Mouse (Mus musculus) spleen, adult 2 months (tissue): ENCODE data around the gene Pole3.

ENCODE experiments used
- CTCF ChIP-seq: fragments of 200-500 bp; IDR thresholded peaks from 2 replicates; pipeline ENCODE4 v1.5.1; 2011; ENCODE audit warnings: mild to moderate bottlenecking, inconsistent platforms; ENCODE audit not compliant: insufficient read depth, insufficient read length, insufficient replicate concordance; ENCODE audit errors: extremely low read depth
- POLR2A ChIP-seq: fragments of 200-500 bp; IDR thresholded peaks from 2 replicates; pipeline ENCODE4 v1.6.1; 2011; ENCODE audit warnings: low read depth, low read length, inconsistent platforms

DNA sequence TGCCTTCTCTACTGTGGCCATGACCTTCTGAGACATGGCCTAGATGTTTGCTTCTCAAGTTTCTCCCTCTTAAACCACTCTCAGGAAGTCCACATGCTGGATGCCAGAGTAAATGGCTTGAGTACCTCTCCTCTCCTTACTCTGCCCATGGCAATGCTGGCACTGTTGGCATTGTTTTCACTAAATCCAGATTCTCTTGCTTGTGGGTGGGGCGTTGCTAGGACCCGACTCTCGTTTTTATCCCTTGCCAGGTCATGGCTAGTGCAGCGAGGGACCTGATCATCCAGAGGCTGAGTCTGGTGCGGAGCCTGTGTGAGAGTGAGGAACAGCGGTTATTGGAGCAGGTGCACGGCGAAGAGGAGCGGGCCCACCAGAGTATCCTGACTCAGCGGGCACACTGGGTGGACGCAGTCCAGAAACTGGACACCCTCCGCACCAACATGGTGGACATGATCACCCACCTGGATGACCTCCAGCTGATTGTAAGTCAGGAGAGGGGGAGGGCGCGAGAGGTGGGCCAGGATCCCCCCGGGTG, 38.6 kb downstream of the Pole3 start:
- TF ChIP-seq CTCF (no peak), POLR2A (no peak)
